Mouse (Mus musculus) embryonic facial prominence, embryonic 12.5 days (tissue): ENCODE measurements around the gene Cyp17a1. TPM values are rescaled to one million over a fixed set of nuclear protein-coding genes. Genes with fewer than 3 reads are reported as not detected.

Experiments
- ATAC-seq: fragments of 200-750 bp; cut with Nextera tagmentation; 2 replicates; pipeline ENCODE4 v1.8.0; 2017; ENCODE audit not compliant: insufficient number of reproducible peaks, insufficient read depth, low FRiP score, low TSS enrichment
- H3K27ac ChIP-seq: fragments of 300-500 bp; sonication (generic); 2 replicates; pipeline ENCODE4 v1.5.1; 2016; ENCODE audit warnings: mild to moderate bottlenecking
- H3K27me3 ChIP-seq: fragments of 300-500 bp; sonication (generic); 2 replicates; pipeline ENCODE4 v1.6.1; 2016; ENCODE audit warnings: mild to moderate bottlenecking, moderate library complexity
- H3K36me3 ChIP-seq: fragments of 300-500 bp; sonication (generic); 2 replicates; pipeline ENCODE4 v1.6.1; 2016; ENCODE audit warnings: mild to moderate bottlenecking
- H3K4me1 ChIP-seq: fragments of 300-500 bp; sonication (generic); 2 replicates; pipeline ENCODE4 v1.6.1; 2016
- H3K4me2 ChIP-seq: fragments of 300-500 bp; sonication (generic); replicated peaks from 2 replicates; pipeline ENCODE4 v1.6.1; 2016; ENCODE audit warnings: mild to moderate bottlenecking, moderate library complexity
- H3K4me3 ChIP-seq: fragments of 300-500 bp; sonication (generic); 2 replicates; pipeline ENCODE4 v1.5.1; 2016; ENCODE audit warnings: mild to moderate bottlenecking
- H3K9ac ChIP-seq: fragments of 300-500 bp; sonication (generic); 2 replicates; pipeline ENCODE4 v1.6.1; 2016; ENCODE audit warnings: mild to moderate bottlenecking, moderate library complexity
- H3K9me3 ChIP-seq: fragments of 300-500 bp; sonication (generic); 2 replicates; pipeline ENCODE4 v1.6.1; 2016; ENCODE audit warnings: mild to moderate bottlenecking, moderate library complexity
- WGBS: fragments of 180-500 bp; shearing (Covaris S2); methylation state at CpG from one replicate; pipeline ENCODE4 v1.1.7; 2016; 5-methylcytosine and 5-hydroxymethylcytosine counted together
- polyA plus RNA-seq: library from polyadenylated mRNA; unstranded; fragments of >200 nt; fragmentation: Nextera tagmentation; extraction: Ambion mirVana; gene quantifications from 2 replicates; pipeline ENCODE4 v1.2.1, GENCODE M21; 2016

The Cyp17a1 gene
- polyA plus RNA-seq, 1 experiment from 2014 or later: 0.26 TPM

- no peak; the same call in 1 of the 2 replicates for ATAC-seq
- Histone ChIP-seq H3K4me1 (peaks cover 73% of the 10 kb centered on the region), H3K4me3 (peak overlapping the region; percentile 30), H3K27ac (peak overlapping the region; percentile 88), H3K4me2 (peak overlapping the region; percentile 57), H3K27me3 (no peaks in the 10 kb centered on the region), H3K36me3 (peaks cover 16% of the 10 kb centered on the region), H3K9ac (peak overlapping the region; percentile 54; the same call in 1 of the 2 replicates), H3K9me3 (no peaks in the 10 kb centered on the region)
- WGBS: 24% methylated on average over 12 of the region's 12 CpGs
Measured at GRCm38 (mm10) chr19:46622659-46623193, 50.2 kb downstream of the Cyp17a1 start.

GRCm38 (mm10) chr19:46621236-46622183 lies 51.5 kb downstream of the Cyp17a1 start:
- Histone ChIP-seq H3K9me3 (no peaks in the 10 kb centered on the region), H3K27me3 (no peaks in the 10 kb centered on the region), H3K4me2 (no peak overlapping the region), H3K4me3 (no peak overlapping the region), H3K4me1 (peaks cover 74% of the 10 kb centered on the region), H3K27ac (no peak overlapping the region), H3K9ac (no peak overlapping the region), H3K36me3 (peaks cover 12% of the 10 kb centered on the region)
- no peak for ATAC-seq
- 69% methylated on average over 19 of the region's 19 CpGs for WGBS

- peaks cover 9% of the 10 kb centered on the region for H3K36me3 ChIP-seq
- H3K9ac ChIP-seq: no peak overlapping the region
- WGBS: 66% methylated on average over 14 of the region's 14 CpGs
- H3K9me3 ChIP-seq: no peaks in the 10 kb centered on the region
- ATAC-seq: no peak
- H3K27ac ChIP-seq: peak overlapping the region; percentile 54; the same call in 1 of the 2 replicates
- H3K27me3 ChIP-seq: no peaks in the 10 kb centered on the region
- H3K4me1 ChIP-seq: peaks cover 74% of the 10 kb centered on the region
- H3K4me3 ChIP-seq: no peak overlapping the region
- H3K4me2 ChIP-seq: no peak overlapping the region
Measured at GRCm38 (mm10) chr19:46620016-46620808, 52.8 kb downstream of the Cyp17a1 start.

GRCm38 (mm10) chr19:46619518-46619917 lies 53.5 kb downstream of the Cyp17a1 start:
- no peak overlapping the region for H3K9ac ChIP-seq
- 0 out of 2 replicates have a peak, but pooled peaks cover 6% of the 10 kb centered on the region for H3K36me3 ChIP-seq
- H3K9me3 ChIP-seq: no peaks in the 10 kb centered on the region
- peaks cover 71% of the 10 kb centered on the region for H3K4me1 ChIP-seq
- H3K27me3 ChIP-seq: no peaks in the 10 kb centered on the region
- no peak overlapping the region for H3K4me3 ChIP-seq
- WGBS: 93% methylated on average over 6 of the region's 6 CpGs
- no peak for ATAC-seq
- H3K4me2 ChIP-seq: no peak overlapping the region
- no peak overlapping the region; the same call in 1 of the 2 replicates for H3K27ac ChIP-seq

- Histone ChIP-seq H3K27ac (peak overlapping the region; percentile 57; the same call in 1 of the 2 replicates), H3K9ac (no peak overlapping the region), H3K27me3 (no peaks in the 10 kb centered on the region), H3K4me1 (peaks cover 66% of the 10 kb centered on the region), H3K4me2 (no peak overlapping the region), H3K9me3 (no peaks in the 10 kb centered on the region), H3K36me3 (0 out of 2 replicates have a peak, but pooled peaks cover 11% of the 10 kb centered on the region), H3K4me3 (no peak overlapping the region)
- WGBS: 65% methylated on average over 19 of the region's 19 CpGs
- ATAC-seq: no peak
Measured at GRCm38 (mm10) chr19:46619001-46619400, 54.0 kb downstream of the Cyp17a1 start.

DNA sequence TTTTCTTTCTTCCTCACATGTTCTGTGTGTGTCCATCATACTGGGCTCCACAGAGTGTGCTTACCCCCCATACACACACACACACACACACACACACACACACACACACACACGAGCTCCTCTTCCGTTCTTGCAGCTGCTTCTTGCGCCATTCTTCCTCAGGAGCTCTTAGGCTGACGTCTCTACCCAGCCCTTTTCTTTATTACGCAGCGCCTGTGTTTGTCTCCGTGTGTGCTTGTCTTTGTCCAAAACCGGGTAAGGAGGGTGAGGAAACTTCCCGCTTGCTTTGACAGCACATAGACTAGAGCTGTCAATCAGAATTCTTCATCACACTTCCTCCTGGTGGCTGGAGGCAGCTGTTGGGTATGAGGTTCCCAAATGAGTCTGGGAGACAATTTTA lies 54.6 kb downstream of the Cyp17a1 start:
- no peak for ATAC-seq
- H3K4me2 ChIP-seq: no peak overlapping the region
- peaks cover 17% of the 10 kb centered on the region; the same call in 1 of the 2 replicates for H3K36me3 ChIP-seq
- no peaks in the 10 kb centered on the region for H3K9me3 ChIP-seq
- peak overlapping the region; percentile 36; the same call in 1 of the 2 replicates for H3K27ac ChIP-seq
- H3K4me1 ChIP-seq: peaks cover 59% of the 10 kb centered on the region
- no peaks in the 10 kb centered on the region for H3K27me3 ChIP-seq
- H3K9ac ChIP-seq: no peak overlapping the region
- no peak overlapping the region for H3K4me3 ChIP-seq
- WGBS: 76% methylated on average over 9 of the region's 9 CpGs

GRCm38 (mm10) chr19:46617361-46617760 lies 55.6 kb downstream of the Cyp17a1 start:
- WGBS: 86% methylated on average over 8 of the region's 8 CpGs
- H3K36me3 ChIP-seq: peaks cover 21% of the 10 kb centered on the region; the same call in 1 of the 2 replicates

More at GRCm38 (mm10) chr19:46617361-46617760, 55.6 kb downstream of the Cyp17a1 start:
- Histone ChIP-seq H3K4me1 (peaks cover 49% of the 10 kb centered on the region), H3K9me3 (no peaks in the 10 kb centered on the region), H3K27ac (no peak overlapping the region), H3K4me3 (no peak overlapping the region), H3K27me3 (no peaks in the 10 kb centered on the region), H3K4me2 (no peak overlapping the region), H3K9ac (no peak overlapping the region)
- ATAC-seq: no peak

Other genes starting within 250 kb of the Cyp17a1 start
- 22.4 and 23.5 TPM in 2 replicates for gene Trim8, start 171.5 kb downstream of the Cyp17a1 start, polyA plus RNA-seq
- 191 TPM in 2 replicates for gene Arl3, start 100.0 kb downstream of the Cyp17a1 start, polyA plus RNA-seq
- gene Sfxn2, start 99.8 kb downstream of the Cyp17a1 start, polyA plus RNA-seq: 23.4 and 23.6 TPM in 2 replicates
- gene Wbp1l, start 74.1 kb downstream of the Cyp17a1 start, polyA plus RNA-seq: 52.5 and 54.1 TPM in 2 replicates
- 16.1 TPM in 2 replicates for gene Borcs7, start 16.7 kb upstream of the Cyp17a1 start, polyA plus RNA-seq
- 28.5 and 30.4 TPM in 2 replicates for gene As3mt, start 34.3 kb upstream of the Cyp17a1 start, polyA plus RNA-seq
- 4.9 and 5.4 TPM in 2 replicates for gene Cnnm2, start 88.4 kb upstream of the Cyp17a1 start, polyA plus RNA-seq